Mouse (Mus musculus) embryonic facial prominence, embryonic 15.5 days (tissue): ENCODE data around the gene Mlec. TPM values are rescaled to one million over a fixed set of nuclear protein-coding genes. Genes with fewer than 3 reads are reported as not detected.

Experiments used
- ATAC-seq: fragments of 200-750 bp; cut with Nextera tagmentation; 2 replicates; pipeline ENCODE4 v1.8.0; 2017; ENCODE audit warnings: low read depth, moderate TSS enrichment; ENCODE audit not compliant: insufficient number of reproducible peaks, low FRiP score, low TSS enrichment
- H3K27ac ChIP-seq: fragments of 300-500 bp; sonication (generic); replicated peaks from 2 replicates; pipeline ENCODE4 v1.5.1; 2015; ENCODE audit warnings: mild to moderate bottlenecking, inconsistent platforms
- H3K27me3 ChIP-seq: fragments of 300-500 bp; sonication (generic); 2 replicates; pipeline ENCODE4 v1.6.1; 2015; ENCODE audit warnings: inconsistent platforms
- H3K36me3 ChIP-seq: fragments of 300-500 bp; sonication (generic); 2 replicates; pipeline ENCODE4 v1.6.1; 2015; ENCODE audit warnings: mild to moderate bottlenecking, inconsistent platforms
- H3K4me1 ChIP-seq: fragments of 300-500 bp; sonication (generic); 2 replicates; pipeline ENCODE4 v1.6.1; 2015; ENCODE audit warnings: inconsistent platforms
- H3K4me2 ChIP-seq: fragments of 300-500 bp; sonication (generic); replicated peaks from 2 replicates; pipeline ENCODE4 v1.6.1; 2015; ENCODE audit warnings: mild to moderate bottlenecking, inconsistent platforms
- H3K4me3 ChIP-seq: fragments of 300-500 bp; sonication (generic); replicated peaks from 2 replicates; pipeline ENCODE4 v1.5.1; 2015; ENCODE audit warnings: mild to moderate bottlenecking, inconsistent platforms
- H3K9ac ChIP-seq: fragments of 300-500 bp; sonication (generic); 2 replicates; pipeline ENCODE4 v1.6.1; 2015; ENCODE audit warnings: inconsistent platforms
- H3K9me3 ChIP-seq: fragments of 300-500 bp; sonication (generic); replicated peaks from 2 replicates; pipeline ENCODE4 v1.6.1; 2016; ENCODE audit warnings: inconsistent platforms
- WGBS: fragments of 180-500 bp; shearing (Covaris S2); methylation state at CpG from one replicate; pipeline ENCODE4 v1.1.7; 2015; 5-methylcytosine and 5-hydroxymethylcytosine counted together
- polyA plus RNA-seq: library from polyadenylated mRNA; unstranded; fragments of >200 nt; fragmentation: Nextera tagmentation; extraction: Ambion mirVana; gene quantifications from 2 replicates; pipeline ENCODE4 v1.2.1, GENCODE M21; 2015

The Mlec gene
- polyA plus RNA-seq, 1 experiment from 2014 or later = 95.1 TPM

- Histone ChIP-seq H3K36me3 (no peaks in the 10 kb centered on the region), H3K4me2 (peak overlapping the region; percentile 100; the same call in 1 of the 2 replicates), H3K4me1 (peaks cover 33% of the 10 kb centered on the region), H3K27me3 (peaks cover 61% of the 10 kb centered on the region), H3K4me3 (peak overlapping the region; percentile 3; the same call in 1 of the 2 replicates), H3K9me3 (no peaks in the 10 kb centered on the region), H3K27ac (no peak overlapping the region), H3K9ac (no peak overlapping the region)
- no peak for ATAC-seq
- 9% methylated on average over 29 of the region's 29 CpGs for WGBS
These were observed 34.2 kb upstream of the Mlec start for GRCm38 (mm10) chr5:115191880-115192827.

DNA sequence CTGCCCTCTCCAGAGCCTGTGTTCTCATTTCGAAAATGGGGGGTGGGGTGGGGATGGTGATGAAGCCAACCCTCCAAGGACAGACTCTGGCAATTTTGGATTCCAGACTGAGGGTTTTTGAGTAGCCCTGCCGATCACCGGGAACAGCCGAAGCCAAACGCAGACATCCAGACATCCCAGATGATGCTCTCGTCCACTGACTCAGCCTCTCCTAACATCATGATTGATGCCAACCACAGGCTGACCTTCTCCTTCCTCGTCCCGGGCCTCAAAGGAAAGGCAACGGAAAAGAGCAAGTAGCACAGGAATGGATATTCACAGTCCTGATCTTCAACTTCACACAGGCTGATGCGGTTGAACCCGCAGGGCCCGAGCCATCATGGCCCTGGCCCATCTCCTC is 32.1 kb upstream of the Mlec start:
- ATAC-seq = no peak
- Histone ChIP-seq H3K9ac (no peak overlapping the region), H3K9me3 (no peaks in the 10 kb centered on the region), H3K4me2 (no peak overlapping the region), H3K4me1 (peaks cover 48% of the 10 kb centered on the region), H3K4me3 (no peak overlapping the region), H3K36me3 (no peaks in the 10 kb centered on the region), H3K27me3 (peaks cover 65% of the 10 kb centered on the region), H3K27ac (no peak overlapping the region)
- 70% methylated on average over 12 of the region's 12 CpGs for WGBS

DNA sequence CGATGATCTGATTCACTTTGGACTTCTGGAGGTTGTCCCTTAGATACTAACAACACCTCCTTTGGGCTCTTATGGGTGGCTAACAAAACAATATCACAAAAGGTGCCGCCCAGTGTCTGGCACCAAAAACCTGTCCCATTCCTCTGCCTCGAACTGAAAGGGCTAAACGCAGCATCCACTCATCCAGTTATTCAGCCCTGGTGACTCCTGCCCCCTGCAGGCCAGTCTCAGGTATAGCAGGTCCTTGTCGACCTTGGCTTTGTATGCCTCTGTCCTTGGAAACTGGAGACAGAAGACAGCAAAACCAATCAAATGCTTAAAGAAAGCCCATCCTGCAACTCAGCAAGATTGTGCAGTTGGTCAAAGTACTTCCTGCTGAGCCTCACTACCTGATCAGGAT is 30.8 kb upstream of the Mlec start:
- no peak overlapping the region for H3K9ac ChIP-seq
- H3K4me3 ChIP-seq = no peak overlapping the region
- ATAC-seq = no peak
- 46% methylated on average over 5 of the region's 5 CpGs for WGBS
- H3K27me3 ChIP-seq = peaks cover 53% of the 10 kb centered on the region
- no peaks in the 10 kb centered on the region for H3K36me3 ChIP-seq
- no peak overlapping the region for H3K4me2 ChIP-seq
- H3K9me3 ChIP-seq = no peaks in the 10 kb centered on the region
- H3K27ac ChIP-seq = no peak overlapping the region
- peaks cover 41% of the 10 kb centered on the region for H3K4me1 ChIP-seq

DNA sequence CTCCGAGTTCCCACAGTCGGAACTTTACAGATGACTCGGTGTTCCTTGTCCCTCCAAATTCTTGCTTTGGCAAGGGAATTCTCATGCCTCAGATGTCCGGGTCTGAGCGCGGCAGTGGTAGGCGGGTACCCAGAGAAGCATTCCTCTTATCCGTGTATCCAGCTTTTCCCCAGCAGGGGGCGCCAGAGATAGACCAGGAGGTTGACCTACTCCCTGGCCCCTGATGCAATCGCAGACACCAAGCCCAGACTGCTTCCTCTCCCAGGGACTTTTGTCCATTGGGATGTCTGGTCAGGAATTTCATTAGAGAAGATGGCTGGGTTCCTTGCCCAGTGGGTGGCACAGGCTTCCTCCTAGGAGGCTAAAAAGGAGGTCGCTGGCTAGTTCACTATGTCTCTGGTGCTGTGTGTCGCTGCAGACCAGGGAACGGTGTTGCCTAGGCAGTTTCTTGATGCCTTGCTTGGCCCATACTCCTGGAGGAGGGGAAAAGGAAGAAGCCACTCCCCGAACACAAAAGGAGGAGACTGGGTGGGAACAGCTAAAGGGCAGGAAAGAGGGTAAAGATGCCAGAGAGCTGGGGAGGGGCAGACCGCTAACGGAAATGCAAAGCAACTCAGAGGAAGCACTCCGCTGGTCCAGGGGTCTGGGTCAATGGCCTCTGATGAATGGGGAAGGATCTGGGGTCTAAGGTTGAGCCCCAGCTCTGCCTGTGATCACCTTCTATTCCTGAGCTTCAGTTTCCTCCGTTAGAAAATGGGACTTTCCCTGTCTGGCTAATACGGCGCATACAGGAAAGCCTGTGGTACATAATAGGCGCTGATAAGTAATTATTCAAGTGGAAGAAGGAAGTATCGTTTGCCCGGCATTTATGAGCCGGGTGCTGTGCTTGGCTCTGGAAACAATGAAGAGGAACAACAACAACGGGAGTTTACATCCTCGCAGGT is 29.5 kb upstream of the Mlec start:
- 14% methylated on average over 26 of the region's 26 CpGs for WGBS
- Histone ChIP-seq H3K27me3 (peaks cover 40% of the 10 kb centered on the region), H3K9ac (no peak overlapping the region), H3K9me3 (no peaks in the 10 kb centered on the region), H3K36me3 (no peaks in the 10 kb centered on the region), H3K27ac (no peak overlapping the region), H3K4me3 (0 out of 2 replicates have a peak overlapping the region, but pooled peaks have one; percentile 3), H3K4me1 (peaks cover 33% of the 10 kb centered on the region), H3K4me2 (peak overlapping the region; percentile 31)
- ATAC-seq = peak; percentile 75

DNA sequence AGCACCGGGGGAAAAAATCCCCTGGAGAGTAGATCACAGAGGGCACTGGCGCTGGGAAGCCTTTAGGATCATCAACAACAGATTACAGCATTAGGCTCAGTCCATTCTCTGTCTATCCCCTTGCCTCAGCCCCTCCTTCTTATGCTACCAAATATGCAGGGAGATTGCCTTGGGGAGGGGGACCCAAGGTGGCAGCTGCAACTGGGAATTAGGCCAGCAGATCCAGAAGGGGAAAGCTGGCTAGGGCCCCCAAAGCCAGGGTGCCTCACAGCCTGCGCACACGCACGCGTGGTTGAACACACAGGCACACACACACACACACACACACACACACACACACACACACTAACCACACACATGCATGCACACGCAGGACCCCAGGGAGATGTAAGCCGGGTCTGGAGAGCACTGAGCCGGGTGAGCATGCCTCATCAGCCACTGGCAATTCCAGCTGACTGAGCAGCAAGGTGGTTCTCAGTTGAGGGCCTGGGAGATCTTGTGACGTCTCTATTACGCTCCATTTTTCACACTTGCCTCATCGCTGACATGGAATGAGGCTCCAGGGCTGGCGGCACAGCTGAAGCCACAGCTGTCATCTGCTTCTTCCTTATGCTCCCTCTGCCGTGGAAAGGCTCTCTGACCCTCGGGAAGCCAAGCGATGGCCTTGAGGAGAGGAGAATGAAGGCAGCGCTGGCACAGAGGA is 28.5 kb upstream of the Mlec start:
- peaks cover 37% of the 10 kb centered on the region for H3K4me1 ChIP-seq
- no peak for ATAC-seq
- H3K4me3 ChIP-seq = 0 out of 2 replicates have a peak overlapping the region, but pooled peaks have one; percentile 3
- H3K9ac ChIP-seq = no peak overlapping the region
- no peaks in the 10 kb centered on the region for H3K9me3 ChIP-seq
- 18% methylated on average over 17 of the region's 17 CpGs for WGBS
- H3K27me3 ChIP-seq = peaks cover 30% of the 10 kb centered on the region
- H3K27ac ChIP-seq = peak overlapping the region; percentile 51
- H3K4me2 ChIP-seq = peak overlapping the region; percentile 31
- no peaks in the 10 kb centered on the region for H3K36me3 ChIP-seq

- Histone ChIP-seq H3K9me3 (no peaks in the 10 kb centered on the region), H3K27me3 (peaks cover 13% of the 10 kb centered on the region), H3K36me3 (no peaks in the 10 kb centered on the region), H3K9ac (no peak overlapping the region), H3K4me1 (peaks cover 42% of the 10 kb centered on the region), H3K27ac (no peak overlapping the region), H3K4me2 (no peak overlapping the region), H3K4me3 (0 out of 2 replicates have a peak overlapping the region, but pooled peaks have one; percentile 10)
- no peak for ATAC-seq
- 22% methylated on average over 15 of the region's 15 CpGs for WGBS
These were observed 26.7 kb upstream of the Mlec start for GRCm38 (mm10) chr5:115184726-115185125.

GRCm38 (mm10) chr5:115183482-115183881 is 25.5 kb upstream of the Mlec start:
- Histone ChIP-seq H3K27ac (no peak overlapping the region), H3K4me1 (peaks cover 42% of the 10 kb centered on the region)
- 74% methylated on average over 10 of the region's 10 CpGs for WGBS

DNA sequence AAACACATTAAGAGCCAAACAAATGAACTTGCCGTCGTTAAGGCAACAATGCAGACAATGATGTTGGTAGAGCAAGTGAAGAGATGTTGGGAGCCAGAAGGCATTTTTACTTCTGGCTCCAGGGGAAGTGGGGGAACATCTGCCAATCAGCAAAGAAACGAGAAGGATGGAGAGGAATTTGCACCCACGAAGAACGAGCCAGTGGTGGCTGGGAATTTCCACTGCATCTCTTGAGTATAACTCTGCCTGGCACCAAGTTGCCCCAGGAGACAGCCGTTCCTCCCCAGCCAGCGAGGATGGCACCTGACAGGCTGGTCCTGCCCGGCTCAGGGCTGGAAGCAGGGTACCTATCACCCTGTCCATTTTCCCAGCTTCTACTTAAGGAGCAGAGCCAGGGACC is 24.9 kb upstream of the Mlec start:
- Histone ChIP-seq H3K9me3 (no peaks in the 10 kb centered on the region), H3K27me3 (peaks cover 6% of the 10 kb centered on the region; the same call in 1 of the 2 replicates), H3K27ac (no peak overlapping the region), H3K9ac (no peak overlapping the region), H3K4me1 (peaks cover 42% of the 10 kb centered on the region), H3K4me2 (no peak overlapping the region), H3K4me3 (no peak overlapping the region), H3K36me3 (no peaks in the 10 kb centered on the region)
- no peak for ATAC-seq
- WGBS = 66% methylated on average over 8 of the region's 8 CpGs

More at GRCm38 (mm10) chr5:115183482-115183881, 25.5 kb upstream of the Mlec start:
- no peaks in the 10 kb centered on the region for H3K36me3 ChIP-seq
- no peak overlapping the region for H3K4me2 ChIP-seq
- H3K9ac ChIP-seq = no peak overlapping the region
- H3K4me3 ChIP-seq = no peak overlapping the region
- H3K27me3 ChIP-seq = peaks cover 8% of the 10 kb centered on the region; the same call in 1 of the 2 replicates
- no peak for ATAC-seq
- no peaks in the 10 kb centered on the region for H3K9me3 ChIP-seq

DNA sequence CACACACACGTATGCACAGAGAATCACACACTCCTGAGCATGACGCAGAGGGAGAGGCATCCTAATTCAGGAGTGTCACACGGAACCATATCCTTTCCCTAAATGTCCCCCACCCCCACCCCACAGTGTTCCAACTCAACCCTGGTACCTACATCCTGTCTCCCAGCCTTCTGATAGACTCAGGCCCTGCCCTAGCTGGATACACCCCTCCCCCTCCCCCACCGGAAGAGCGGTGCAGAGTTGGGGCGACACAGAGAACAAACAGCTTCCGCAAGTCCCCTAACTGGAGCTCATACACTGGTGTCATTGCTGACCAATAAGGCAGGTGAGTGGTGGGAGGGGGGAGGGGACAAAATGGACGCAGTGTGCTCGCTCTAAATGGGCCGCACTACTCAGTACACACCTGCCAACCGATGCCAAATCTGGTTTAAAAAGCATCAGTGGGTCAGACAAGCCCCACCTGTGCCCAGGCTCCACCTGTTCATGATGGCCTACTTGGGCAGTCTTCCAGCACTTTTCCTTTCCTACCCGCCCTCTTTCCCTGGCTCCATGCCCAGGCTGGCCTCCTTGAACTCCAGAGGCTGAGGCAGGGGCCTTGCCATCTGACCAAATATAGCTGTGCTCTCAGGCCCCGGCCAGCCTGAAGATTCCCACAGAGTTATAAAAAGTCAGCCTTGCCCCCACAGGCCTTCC is 23.4 kb upstream of the Mlec start:
- WGBS = 64% methylated on average over 13 of the region's 13 CpGs
- no peak overlapping the region for H3K4me3 ChIP-seq
- peaks cover 29% of the 10 kb centered on the region for H3K4me1 ChIP-seq
- H3K9me3 ChIP-seq = no peaks in the 10 kb centered on the region
- peak; percentile 17; the same call in 1 of the 2 replicates for ATAC-seq
- no peak overlapping the region for H3K27ac ChIP-seq
- no peaks in the 10 kb centered on the region for H3K27me3 ChIP-seq
- no peaks in the 10 kb centered on the region for H3K36me3 ChIP-seq
- H3K9ac ChIP-seq = no peak overlapping the region
- H3K4me2 ChIP-seq = no peak overlapping the region

GRCm38 (mm10) chr5:115179596-115179995 is 21.6 kb upstream of the Mlec start:
- Histone ChIP-seq H3K27me3 (no peaks in the 10 kb centered on the region), H3K9ac (no peak overlapping the region), H3K4me3 (no peak overlapping the region), H3K9me3 (no peaks in the 10 kb centered on the region), H3K4me2 (no peak overlapping the region), H3K27ac (no peak overlapping the region), H3K36me3 (no peaks in the 10 kb centered on the region), H3K4me1 (peaks cover 19% of the 10 kb centered on the region)
- WGBS = 91% methylated on average over 11 of the region's 11 CpGs
- ATAC-seq = no peak
